Mouse (Mus musculus): ENCODE measurements around the gene Cx3cr1. TPM values are rescaled to one million over a fixed set of nuclear protein-coding genes. Genes with fewer than 3 reads are reported as not detected.

The Cx3cr1 gene
- polyA plus RNA-seq, 1 experiment from 2014 or later = 7.3 TPM

- H3K36me3 ChIP-seq = no peaks in the 10 kb centered on the region
- no peak overlapping the region for H3K4me3 ChIP-seq (replicated peaks)
- H3K9me3 ChIP-seq (replicated peaks) = no peaks in the 10 kb centered on the region
- no peak for ATAC-seq (replicated peaks; ENCODE audit: low FRiP score)
- no peak overlapping the region for H3K9ac ChIP-seq
- H3K27ac ChIP-seq = no peak overlapping the region
- H3K4me2 ChIP-seq = no peak overlapping the region
- H3K4me1 ChIP-seq = peaks cover 16% of the 10 kb centered on the region
- peaks cover 14% of the 10 kb centered on the region for H3K27me3 ChIP-seq
- whole genome bisulfite sequencing = 46% methylated on average over 7 of the region's 7 CpGs
Observed at GRCm38 (mm10) chr9:119988304-119988703, 81.4 kb downstream of the Cx3cr1 start.

GRCm38 (mm10) chr9:119985881-119986574, 83.7 kb downstream of the Cx3cr1 start:
- Histone ChIP-seq H3K27me3 (no peaks in the 10 kb centered on the region; the same call in 1 of the 2 replicates), H3K4me3 (replicated peaks) (no peak overlapping the region), H3K36me3 (no peaks in the 10 kb centered on the region), H3K4me2 (no peak overlapping the region), H3K9me3 (replicated peaks) (no peaks in the 10 kb centered on the region), H3K4me1 (peaks cover 39% of the 10 kb centered on the region), H3K27ac (no peak overlapping the region), H3K9ac (no peak overlapping the region)
- WGBS = 71% methylated on average over 10 of the region's 10 CpGs
- no peak for ATAC-seq (replicated peaks; ENCODE audit: low FRiP score)

- H3K9ac ChIP-seq = peak within 1 kb of the TSS; percentile 67
- H3K4me3 ChIP-seq (replicated peaks) = peak within 1 kb of the TSS; percentile 71
- H3K4me1 ChIP-seq = peaks cover 54% of the 10 kb centered on the region
- WGBS = 11% methylated on average over 14 of the region's 14 CpGs
- no peaks in the 10 kb centered on the region for H3K27me3 ChIP-seq
- H3K27ac ChIP-seq = peak within 1 kb of the TSS; percentile 97
- H3K36me3 ChIP-seq = no peaks in the 10 kb centered on the region
- peak within 1 kb of the TSS; percentile 97 for H3K4me2 ChIP-seq
- ATAC-seq (replicated peaks; ENCODE audit: low FRiP score) = no peak
- no peaks in the 10 kb centered on the region for H3K9me3 ChIP-seq (replicated peaks)
Observed at GRCm38 (mm10) chr9:119984536-119985011, 85.1 kb downstream of the Cx3cr1 start, which contains the start of gene Csrnp1. Gene Csrnp1 (minus strand): TSS chr9:119984658.

GRCm38 (mm10) chr9:119983585-119984535, 85.8 kb downstream of the Cx3cr1 start:
- Histone ChIP-seq H3K9me3 (replicated peaks) (no peaks in the 10 kb centered on the region), H3K4me2 (peak overlapping the region; percentile 97), H3K27me3 (no peaks in the 10 kb centered on the region), H3K27ac (peak overlapping the region; percentile 97), H3K4me1 (peaks cover 61% of the 10 kb centered on the region), H3K36me3 (no peaks in the 10 kb centered on the region), H3K9ac (peak overlapping the region; percentile 67), H3K4me3 (replicated peaks) (peak overlapping the region; percentile 71)
- 1% methylated on average over 54 of the region's 79 CpGs for WGBS
- ATAC-seq (replicated peaks; ENCODE audit: low FRiP score) = peak; percentile 80

GRCm38 (mm10) chr9:119982956-119983551, 86.6 kb downstream of the Cx3cr1 start:
- Histone ChIP-seq H3K36me3 (no peaks in the 10 kb centered on the region), H3K4me3 (replicated peaks) (peak overlapping the region; percentile 71), H3K27ac (peak overlapping the region; percentile 97), H3K4me1 (peaks cover 69% of the 10 kb centered on the region), H3K4me2 (peak overlapping the region; percentile 97), H3K9me3 (replicated peaks) (no peaks in the 10 kb centered on the region), H3K9ac (peak overlapping the region; percentile 67), H3K27me3 (no peaks in the 10 kb centered on the region)
- ATAC-seq (replicated peaks; ENCODE audit: low FRiP score) = no peak
- WGBS = under 1% methylated on average over 40 of the region's 48 CpGs

DNA sequence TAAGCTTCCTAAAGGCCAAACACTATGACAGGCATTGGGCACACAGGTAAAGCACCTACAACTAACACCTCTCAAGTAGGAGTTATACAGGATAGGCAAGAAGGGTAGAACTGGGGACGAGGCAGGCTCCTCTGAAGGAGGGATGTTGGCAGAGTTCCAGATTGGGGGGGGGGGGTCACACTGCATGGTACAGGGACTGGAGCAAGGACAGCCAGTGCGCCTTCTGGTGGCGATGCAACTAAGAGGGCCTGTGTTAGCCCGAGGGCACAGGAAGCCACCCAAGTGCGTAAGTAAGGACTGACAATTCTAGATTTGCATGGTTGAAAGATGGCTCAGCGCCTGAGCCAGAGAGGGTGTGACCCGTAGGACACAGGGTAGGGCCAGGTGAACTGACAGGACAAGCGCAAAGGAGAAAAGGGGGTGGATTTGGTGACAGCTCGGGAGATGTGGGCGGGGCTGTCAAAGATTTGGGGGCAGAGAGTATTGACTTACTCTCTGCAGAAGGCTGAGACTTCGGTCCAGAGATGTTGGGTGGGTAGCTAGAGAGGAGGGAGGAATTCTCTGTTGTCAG, 87.4 kb downstream of the Cx3cr1 start:
- Histone ChIP-seq H3K27ac (peak overlapping the region; percentile 97), H3K36me3 (no peaks in the 10 kb centered on the region), H3K4me3 (replicated peaks) (peak overlapping the region; percentile 71), H3K9ac (peak overlapping the region; percentile 67), H3K4me2 (peak overlapping the region; percentile 97), H3K27me3 (no peaks in the 10 kb centered on the region), H3K4me1 (peaks cover 76% of the 10 kb centered on the region), H3K9me3 (replicated peaks) (no peaks in the 10 kb centered on the region)
- ATAC-seq (replicated peaks; ENCODE audit: low FRiP score) = peak; percentile 31
- WGBS = 1% methylated on average over 11 of the region's 11 CpGs

DNA sequence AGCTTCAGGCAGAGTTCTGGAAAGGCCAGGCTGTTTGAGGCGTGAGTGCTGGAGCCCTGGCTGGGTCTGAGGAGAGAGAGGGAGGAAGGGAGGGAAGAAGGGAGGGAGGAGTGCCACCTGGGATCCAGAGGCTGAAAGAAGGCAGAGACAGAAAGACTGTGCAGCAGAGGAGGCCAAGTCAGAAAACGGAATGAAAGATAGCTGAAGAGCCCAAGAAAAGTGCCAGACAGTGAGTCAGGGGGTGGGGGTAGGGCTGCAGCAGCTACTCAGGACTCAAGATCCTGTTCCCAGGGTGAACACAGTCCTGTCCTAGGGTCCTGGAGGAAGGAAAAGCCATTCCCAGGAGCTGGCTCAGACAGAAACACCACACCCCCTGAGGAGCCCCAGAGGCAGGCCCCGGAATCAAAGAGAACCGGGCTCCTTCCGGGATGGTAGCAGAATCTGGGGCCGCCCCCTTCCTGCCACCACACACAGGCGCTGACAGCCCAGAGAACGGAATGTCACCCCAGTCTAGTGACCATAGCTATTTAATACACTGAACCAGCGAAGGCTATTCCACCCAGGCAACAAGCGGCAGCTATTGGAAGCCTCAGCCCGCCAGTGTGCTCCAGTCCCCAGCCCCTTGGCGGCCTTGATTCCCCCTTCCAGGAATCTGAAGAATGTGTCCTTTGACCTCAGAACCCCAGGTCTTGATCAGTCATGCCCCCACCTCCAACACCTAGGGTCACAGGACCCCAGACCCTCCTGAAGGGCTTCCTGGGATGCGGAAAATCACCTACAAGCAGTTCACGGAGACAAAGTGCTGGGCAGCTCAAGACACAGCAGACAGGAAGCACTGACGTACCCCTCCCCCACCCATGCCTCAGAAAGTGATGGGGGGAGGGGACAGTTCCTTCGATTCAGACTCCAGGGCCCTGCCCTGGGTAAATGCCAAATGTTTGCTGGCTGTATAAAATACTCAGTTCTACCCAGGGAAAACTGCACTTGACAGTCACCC, 88.2 kb downstream of the Cx3cr1 start:
- peak; percentile 45 for ATAC-seq (replicated peaks; ENCODE audit: low FRiP score)
- peak overlapping the region; percentile 97 for H3K27ac ChIP-seq
- 5% methylated on average over 16 of the region's 16 CpGs for WGBS

GRCm38 (mm10) chr9:119980770-119981182, 88.9 kb downstream of the Cx3cr1 start:
- Histone ChIP-seq H3K36me3 (no peaks in the 10 kb centered on the region), H3K4me1 (peaks cover 86% of the 10 kb centered on the region), H3K9me3 (replicated peaks) (no peaks in the 10 kb centered on the region), H3K9ac (peak overlapping the region; percentile 19; the same call in 1 of the 2 replicates), H3K4me3 (replicated peaks) (peak overlapping the region; percentile 71), H3K27me3 (no peaks in the 10 kb centered on the region), H3K4me2 (peak overlapping the region; percentile 97), H3K27ac (peak overlapping the region; percentile 97)
- no peak for ATAC-seq (replicated peaks; ENCODE audit: low FRiP score)
- 7% methylated on average over 4 of the region's 4 CpGs for WGBS

More for the DNA sequence above, 88.2 kb downstream of the Cx3cr1 start:
- H3K36me3 ChIP-seq = no peaks in the 10 kb centered on the region
- peak overlapping the region; percentile 97 for H3K4me2 ChIP-seq
- no peaks in the 10 kb centered on the region for H3K27me3 ChIP-seq
- H3K9ac ChIP-seq = peak overlapping the region; percentile 67
- H3K4me3 ChIP-seq (replicated peaks) = peak overlapping the region; percentile 71
- peaks cover 85% of the 10 kb centered on the region for H3K4me1 ChIP-seq
- H3K9me3 ChIP-seq (replicated peaks) = no peaks in the 10 kb centered on the region

GRCm38 (mm10) chr9:119979749-119980148, 89.9 kb downstream of the Cx3cr1 start:
- no peaks in the 10 kb centered on the region for H3K27me3 ChIP-seq
- no peaks in the 10 kb centered on the region for H3K9me3 ChIP-seq (replicated peaks)
- H3K9ac ChIP-seq = no peak overlapping the region
- no peak overlapping the region for H3K27ac ChIP-seq
- H3K4me1 ChIP-seq = peaks cover 84% of the 10 kb centered on the region
- no peak for ATAC-seq (replicated peaks; ENCODE audit: low FRiP score)
- no peak overlapping the region for H3K4me2 ChIP-seq
- H3K4me3 ChIP-seq (replicated peaks) = no peak overlapping the region
- 65% methylated on average over 2 of the region's 2 CpGs for WGBS
- peaks cover 5% of the 10 kb centered on the region for H3K36me3 ChIP-seq

DNA sequence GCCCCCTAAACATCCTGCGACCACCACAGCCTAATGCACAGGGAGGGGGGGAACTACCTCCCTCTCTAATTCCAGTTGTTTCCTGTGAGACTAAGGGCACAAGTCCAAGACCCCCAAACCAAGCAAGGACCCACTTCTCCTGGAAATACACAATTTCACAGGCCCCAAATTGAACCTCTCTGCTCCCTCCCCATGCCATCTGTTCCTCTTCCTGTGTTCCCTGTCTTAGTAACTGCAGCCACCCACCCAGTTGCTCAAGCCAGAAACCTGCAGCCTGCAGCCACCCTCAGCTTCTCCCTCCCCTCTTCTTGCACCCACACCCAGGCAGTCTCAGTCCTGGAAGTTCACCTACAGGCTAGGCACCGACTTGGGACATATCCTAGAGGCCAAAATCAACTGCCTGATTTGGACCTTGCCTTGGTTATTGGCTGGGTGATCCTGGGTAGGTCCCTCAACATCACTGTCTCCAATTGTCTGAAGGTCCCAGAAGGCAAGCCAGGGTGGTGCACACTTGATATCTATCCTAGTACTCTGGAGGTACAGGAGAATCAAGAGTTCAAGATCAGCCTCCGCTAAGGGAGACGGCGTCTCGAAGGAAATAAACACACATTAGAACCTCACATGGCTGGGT, 90.8 kb downstream of the Cx3cr1 start:
- H3K9ac ChIP-seq = no peak overlapping the region
- H3K36me3 ChIP-seq = peaks cover 12% of the 10 kb centered on the region
- 80% methylated on average over 6 of the region's 6 CpGs for WGBS
- peaks cover 75% of the 10 kb centered on the region for H3K4me1 ChIP-seq
- H3K9me3 ChIP-seq (replicated peaks) = no peaks in the 10 kb centered on the region
- peak overlapping the region; percentile 71; the same call in 1 of the 2 replicates for H3K27ac ChIP-seq
- no peak overlapping the region for H3K4me3 ChIP-seq (replicated peaks)
- H3K27me3 ChIP-seq = no peaks in the 10 kb centered on the region
- peak overlapping the region; percentile 36; the same call in 1 of the 2 replicates for H3K4me2 ChIP-seq
- ATAC-seq (replicated peaks; ENCODE audit: low FRiP score) = no peak
